ENCODE assay signal across 12 mouse cellular contexts in genomic region chr1:20700011-20700410, GRCm38 (mm10). TPM values are rescaled to one million over a fixed set of nuclear protein-coding genes. Genes with fewer than 3 reads are reported as not detected.
DNase-seq lines count a peak whose midpoint lies in the region; ATAC-seq and TF ChIP-seq lines count a peak whose summit lies in the region.
"Had no signal": no experiment of that assay in that cellular context is flagged by ENCODE, and none has a peak within 500 bp of the region (broad histone marks: within the 10 kb centered on the region; RNA-seq: fewer than 3 reads in every experiment).

No protein-coding gene starts in this region.

- WGBS in forebrain, embryonic 14.5 days, result 62% methylated on average over 3 of the region's 3 CpGs
- 72% methylated on average over 3 of the region's 3 CpGs for WGBS in forebrain, embryonic 15.5 days
- 44% methylated on average over 3 of the region's 3 CpGs for WGBS in liver, embryonic 14.5 days (ENCODE audit: insufficient replicate concordance)
- WGBS in heart, embryonic 11.5 days (ENCODE audit: insufficient replicate concordance), result 56% methylated on average over 3 of the region's 3 CpGs
- WGBS in thymus, adult 2 months, result 71% methylated on average over 3 of the region's 3 CpGs

- no peaks in the 10 kb centered on the region for H3K9me3 ChIP-seq in forebrain, embryonic 14.5 days (replicated peaks; ENCODE audit: control insufficient read depth, low read length)
- H3K9me3 ChIP-seq in forebrain, embryonic 15.5 days, result no peaks in the 10 kb centered on the region
- no peaks in the 10 kb centered on the region for H3K9me3 ChIP-seq in liver, embryonic 14.5 days (ENCODE audit: control insufficient read depth, low read length)
- H3K9me3 ChIP-seq in MEL (replicated peaks; ENCODE audit: insufficient read depth, low read length), result no peaks in the 10 kb centered on the region
- no peaks in the 10 kb centered on the region for H3K9me3 ChIP-seq in heart, embryonic 11.5 days (replicated peaks; ENCODE audit: control insufficient read depth, low read length)
- H3K9me3 ChIP-seq: heart, embryonic 12.5 days; kidney, embryonic 15.5 days; midbrain, embryonic 13.5 days had no signal

- ATAC-seq in forebrain, embryonic 14.5 days, result no peak
- ATAC-seq in forebrain, embryonic 15.5 days (replicated peaks), result no peak
- ATAC-seq in liver, embryonic 14.5 days (ENCODE audit: insufficient read depth), result no peak
- no peak for ATAC-seq in heart, embryonic 11.5 days (replicated peaks; ENCODE audit: insufficient number of reproducible peaks, low FRiP score, low TSS enrichment)
- ATAC-seq: midbrain, embryonic 13.5 days had no signal

- peak; percentile 44 for DNase-seq in forebrain, embryonic 14.5 days (ENCODE audit: low spot score)
- DNase-seq in liver, embryonic 14.5 days (ENCODE audit: low read depth in 3 of 3, low spot score in 3 of 3), result no peak
- DNase-seq in liver, result no peak
- DNase-seq in MEL (ENCODE audit: low read depth, low spot score), result peak; percentile 18
- DNase-seq in induced T-regulatory cell, adult 2 months (ENCODE audit: low read depth), result peak; percentile 48
- DNase-seq in thymus, adult 2 months, result no peak

- no peak overlapping the region for H3K27ac ChIP-seq in forebrain, embryonic 14.5 days (ENCODE audit: low read depth, low read length)
- H3K27ac ChIP-seq in forebrain, embryonic 15.5 days (replicated peaks), result no peak overlapping the region
- H3K27ac ChIP-seq in liver, embryonic 14.5 days, result no peak overlapping the region
- H3K27ac ChIP-seq in MEL (ENCODE audit: control insufficient read depth, low read depth, low read length), result no peak overlapping the region
- no peak overlapping the region for H3K27ac ChIP-seq in heart, embryonic 11.5 days (ENCODE audit: low read depth, low read length)
- no peak overlapping the region for H3K27ac ChIP-seq in thymus, adult 2 months (ENCODE audit: control insufficient read depth, insufficient read depth, low read length)
- H3K27ac ChIP-seq: kidney, embryonic 15.5 days; midbrain, embryonic 13.5 days had no signal

- H3K9ac ChIP-seq in forebrain, embryonic 14.5 days (ENCODE audit: low read length), result no peak overlapping the region
- no peak overlapping the region for H3K9ac ChIP-seq in forebrain, embryonic 15.5 days (replicated peaks)
- H3K9ac ChIP-seq in liver, embryonic 14.5 days (replicated peaks), result no peak overlapping the region
- no peak overlapping the region for H3K9ac ChIP-seq in MEL (ENCODE audit: control insufficient read depth, low read depth, low read length, poor library complexity, severe bottlenecking)
- H3K9ac ChIP-seq in heart, embryonic 11.5 days (ENCODE audit: low read depth, low read length), result no peak overlapping the region
- H3K9ac ChIP-seq: heart, embryonic 12.5 days; kidney, embryonic 15.5 days; midbrain, embryonic 13.5 days had no signal

- peak; percentile 50 for TF ChIP-seq RAD21 in MEL (IDR thresholded peaks at IDR 0.05; ENCODE audit: low read depth, low read length)

- TF ChIP-seq POLR2A in MEL (IDR thresholded peaks at IDR 0.05; ENCODE audit: control insufficient read depth in 1 of 2, insufficient read depth in 1 of 2, low read depth in 1 of 2, low read length in 2 of 2, poor library complexity in 1 of 2), result no peak
- no peak for TF ChIP-seq POLR2A in thymus, adult 2 months (IDR thresholded peaks at IDR 0.05; ENCODE audit: control insufficient read depth, extremely low read depth, insufficient read depth, low read length, poor library complexity)

- TF ChIP-seq CTCF in liver, embryonic 14.5 days (IDR thresholded peaks at IDR 0.05; ENCODE audit: low read depth), result peak; percentile 29; the same call in 1 of the 2 replicates
- TF ChIP-seq CTCF in MEL (IDR thresholded peaks at IDR 0.05 in 2 of 3, conservative IDR thresholded peaks at IDR 0.05 in 1 of 3; ENCODE audit: control insufficient read depth in 1 of 3, insufficient read depth in 1 of 3, low read depth in 2 of 3, low read length in 3 of 3, poor library complexity in 1 of 3, severe bottlenecking in 1 of 3), result peak in 2 of 3 experiments; percentile 27 to 47; a peak in 3 of 6 replicates
- no peak for TF ChIP-seq CTCF in thymus, adult 2 months (IDR thresholded peaks at IDR 0.05; ENCODE audit: borderline replicate concordance, control insufficient read depth, extremely low read depth, insufficient read depth, low read length, poor library complexity)

- no peak overlapping the region for H3K4me3 ChIP-seq in forebrain, embryonic 14.5 days (ENCODE audit: low read depth, low read length)
- H3K4me3 ChIP-seq in forebrain, embryonic 15.5 days, result no peak overlapping the region
- H3K4me3 ChIP-seq in liver, embryonic 14.5 days (ENCODE audit: insufficient read depth in 1 of 2, low read depth in 2 of 2, low read length in 2 of 2), result no peak overlapping the region
- H3K4me3 ChIP-seq in MEL (ENCODE audit: control insufficient read depth in 1 of 2, insufficient read depth in 1 of 2, low read depth in 2 of 2, low read length in 2 of 2), result no peak overlapping the region
- H3K4me3 ChIP-seq in heart, embryonic 11.5 days (ENCODE audit: low read depth, low read length), result no peak overlapping the region
- no peak overlapping the region for H3K4me3 ChIP-seq in thymus, adult 2 months (ENCODE audit: control insufficient read depth, insufficient read depth, low read length)
- H3K4me3 ChIP-seq: heart, embryonic 12.5 days; kidney, embryonic 15.5 days; midbrain, embryonic 13.5 days had no signal

- H3K4me2 ChIP-seq in forebrain, embryonic 14.5 days (ENCODE audit: low read length), result no peak overlapping the region
- H3K4me2 ChIP-seq in forebrain, embryonic 15.5 days (replicated peaks), result no peak overlapping the region
- no peak overlapping the region for H3K4me2 ChIP-seq in liver, embryonic 14.5 days (ENCODE audit: low read depth)
- no peak overlapping the region for H3K4me2 ChIP-seq in heart, embryonic 11.5 days
- H3K4me2 ChIP-seq: heart, embryonic 12.5 days; kidney, embryonic 15.5 days; midbrain, embryonic 13.5 days had no signal

- H3K36me3 ChIP-seq in forebrain, embryonic 14.5 days (ENCODE audit: control insufficient read depth, insufficient read depth, low read length), result no peaks in the 10 kb centered on the region
- H3K36me3 ChIP-seq in forebrain, embryonic 15.5 days, result no peaks in the 10 kb centered on the region
- H3K36me3 ChIP-seq in liver, embryonic 14.5 days (replicated peaks; ENCODE audit: control insufficient read depth, insufficient read depth, low read depth), result no peaks in the 10 kb centered on the region
- H3K36me3 ChIP-seq in MEL (ENCODE audit: control insufficient read depth in 1 of 2, insufficient read depth in 2 of 2, low read length in 2 of 2), result no peaks in the 10 kb centered on the region
- no peaks in the 10 kb centered on the region for H3K36me3 ChIP-seq in heart, embryonic 11.5 days (ENCODE audit: control insufficient read depth, insufficient read depth, low read length)
- H3K36me3 ChIP-seq in thymus, adult 2 months (ENCODE audit: control insufficient read depth, insufficient read depth, low read length), result no peaks in the 10 kb centered on the region
- H3K36me3 ChIP-seq: heart, embryonic 12.5 days; kidney, embryonic 15.5 days; midbrain, embryonic 13.5 days had no signal

- no peaks in the 10 kb centered on the region for H3K4me1 ChIP-seq in forebrain, embryonic 14.5 days (ENCODE audit: control insufficient read depth, insufficient read depth, low read length)
- H3K4me1 ChIP-seq in forebrain, embryonic 15.5 days, result no peaks in the 10 kb centered on the region
- H3K4me1 ChIP-seq in liver, embryonic 14.5 days (replicated peaks; ENCODE audit: control insufficient read depth in 2 of 2, insufficient read depth in 2 of 2, low read length in 1 of 2), result no peaks in the 10 kb centered on the region
- no peaks in the 10 kb centered on the region for H3K4me1 ChIP-seq in MEL (ENCODE audit: control insufficient read depth in 1 of 2, insufficient read depth in 2 of 2, low read length in 2 of 2)
- H3K4me1 ChIP-seq in heart, embryonic 11.5 days (ENCODE audit: control insufficient read depth, insufficient read depth, low read length), result no peaks in the 10 kb centered on the region
- no peaks in the 10 kb centered on the region for H3K4me1 ChIP-seq in thymus, adult 2 months (replicated peaks; ENCODE audit: control insufficient read depth, insufficient read depth, low read length)
- H3K4me1 ChIP-seq: heart, embryonic 12.5 days; kidney, embryonic 15.5 days; midbrain, embryonic 13.5 days had no signal

- H3K27me3 ChIP-seq in forebrain, embryonic 14.5 days (replicated peaks; ENCODE audit: control insufficient read depth, insufficient read depth, low read length), result no peaks in the 10 kb centered on the region
- no peaks in the 10 kb centered on the region for H3K27me3 ChIP-seq in forebrain, embryonic 15.5 days
- H3K27me3 ChIP-seq in liver, embryonic 14.5 days (ENCODE audit: control insufficient read depth, insufficient read depth, low read length), result no peaks in the 10 kb centered on the region
- no peaks in the 10 kb centered on the region for H3K27me3 ChIP-seq in MEL (ENCODE audit: control insufficient read depth in 1 of 2, insufficient read depth in 2 of 2, low read length in 2 of 2)
- no peaks in the 10 kb centered on the region for H3K27me3 ChIP-seq in heart, embryonic 11.5 days (ENCODE audit: control insufficient read depth, insufficient read depth, low read length)
- no peaks in the 10 kb centered on the region for H3K27me3 ChIP-seq in thymus, adult 2 months (ENCODE audit: control insufficient read depth, insufficient read depth, low read length)
- H3K27me3 ChIP-seq: heart, embryonic 12.5 days; kidney, embryonic 15.5 days; midbrain, embryonic 13.5 days had no signal

- H3K79me2 ChIP-seq in MEL (ENCODE audit: control insufficient read depth, insufficient read depth, low read length, poor library complexity), result no peaks in the 10 kb centered on the region

- TF ChIP-seq EP300 in liver, embryonic 14.5 days (IDR thresholded peaks at IDR 0.05; ENCODE audit: low read depth), result no peak
- TF ChIP-seq EP300 in MEL (IDR thresholded peaks at IDR 0.05; ENCODE audit: low read depth in 1 of 2, low read length in 2 of 2), result no peak

TF ChIP-seq in MEL, 35 proteins besides CTCF, POLR2A, EP300 and RAD21:
- TF ChIP-seq SMC3 (IDR thresholded peaks at IDR 0.05; ENCODE audit: low read depth, low read length) (peak; percentile 46; the same call in 1 of the 2 replicates), ZC3H11A (IDR thresholded peaks at IDR 0.05; ENCODE audit: low read depth, low read length) (peak; percentile 16; the same call in 1 of the 2 replicates), ELF1 (IDR thresholded peaks at IDR 0.05; ENCODE audit: low read depth, low read length) (no peak)

RNA-seq across cellular contexts. Expression of gene Il17a, which starts 30.7 kb away (rescaled TPM):
- polyA plus RNA-seq in forebrain, embryonic 14.5 days (2014; fragmentation: Nextera tagmentation; extraction: Ambion mirVana), result not detected in 2 replicates
- polyA plus RNA-seq in forebrain, embryonic 15.5 days (2015; fragmentation: Nextera tagmentation; extraction: Ambion mirVana), result not detected in 2 replicates
- polyA plus RNA-seq in liver, embryonic 14.5 days (2012; rRNA removed), result not detected in 2 replicates
- polyA plus RNA-seq in liver, embryonic 14.5 days (2014; fragmentation: Nextera tagmentation; extraction: Ambion mirVana), result not detected in 2 replicates
- not detected in 2 replicates for total RNA-seq in MEL (2012; rRNA removed)
- polyA plus RNA-seq in MEL (2012; ENCODE audit: insufficient read depth in 1 of 2, insufficient read length in 2 of 2, low read depth in 1 of 2, low replicate concordance in 2 of 2, missing spikeins in 1 of 2), result not detected
- polyA plus RNA-seq in heart, embryonic 11.5 days (2014; fragmentation: Nextera tagmentation; extraction: Ambion mirVana), result not detected in 2 replicates
- polyA plus RNA-seq in thymus, adult 2 months (2012; rRNA removed), result 0.19 TPM in 1 of 2 replicates, not detected in the other
- total RNA-seq: left cerebral cortex, postnatal 36 days had no signal
- polyA plus RNA-seq: heart, embryonic 12.5 days; kidney, embryonic 15.5 days; midbrain, embryonic 13.5 days had no signal

Comparison
In these comparisons a context has a peak if more than half of its experiments do, and no peak if none do; other contexts are left out.
1. DNase-seq: peak in forebrain, embryonic 14.5 days (single experiment), MEL (single experiment) and induced T-regulatory cell, adult 2 months (single experiment); none in liver, embryonic 14.5 days (0 of 3), liver (single experiment) and thymus, adult 2 months (single experiment).